Mouse (Mus musculus) mature B cell (primary cell): ENCODE measurements around the gene Dtd2.

Experiments
- in situ Hi-C: fragments of 300-500 bp; cut with MboI; formaldehyde crosslinking; loops from 2 replicates; pipeline ENCODE4 v1.14.3; 2019

The Dtd2 gene

DNA sequence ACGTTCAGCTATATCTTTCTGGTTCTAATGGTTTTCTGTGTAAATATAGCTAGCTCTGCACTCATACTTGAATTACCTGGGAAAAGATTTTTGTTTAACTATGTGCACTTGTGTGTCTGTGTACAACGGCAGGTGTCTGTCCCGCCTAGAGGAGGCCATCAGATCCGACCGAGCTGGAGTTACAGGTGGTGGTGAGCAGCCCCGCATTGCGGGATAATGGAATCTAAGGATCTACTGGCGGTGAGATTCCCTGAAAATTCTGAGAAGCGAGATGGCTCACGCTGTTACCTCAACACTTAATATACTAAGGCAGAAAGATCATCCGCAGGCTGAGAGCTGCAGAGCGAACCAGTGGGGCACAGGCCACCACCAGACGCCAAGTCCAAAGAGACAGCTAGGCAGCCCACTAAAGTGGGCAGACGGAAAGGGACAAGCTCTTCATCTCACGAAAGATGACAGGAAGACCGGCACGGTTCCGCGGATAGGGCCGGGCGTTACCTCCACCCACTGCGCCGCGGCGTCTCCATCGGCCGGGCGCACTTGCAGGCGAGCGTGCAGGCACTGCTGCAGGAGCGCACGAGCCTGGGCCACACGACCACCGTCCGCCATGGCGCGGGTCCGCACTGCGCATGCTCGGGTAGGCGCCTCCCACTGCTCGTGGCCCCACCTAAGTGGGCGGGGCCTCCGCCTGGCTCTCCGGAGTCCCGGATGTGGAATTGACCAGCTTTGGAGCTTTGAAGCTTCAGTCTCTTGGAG is at the start of gene Dtd2:
Gene Dtd2 (minus strand): TSS at position 625 of the 756 bp plus-strand sequence.
- in situ Hi-C loops = loop anchor here (25.0 kb wide), 1 partner anchor 831 kb away; no protein-coding TSS in a partner anchor

DNA sequence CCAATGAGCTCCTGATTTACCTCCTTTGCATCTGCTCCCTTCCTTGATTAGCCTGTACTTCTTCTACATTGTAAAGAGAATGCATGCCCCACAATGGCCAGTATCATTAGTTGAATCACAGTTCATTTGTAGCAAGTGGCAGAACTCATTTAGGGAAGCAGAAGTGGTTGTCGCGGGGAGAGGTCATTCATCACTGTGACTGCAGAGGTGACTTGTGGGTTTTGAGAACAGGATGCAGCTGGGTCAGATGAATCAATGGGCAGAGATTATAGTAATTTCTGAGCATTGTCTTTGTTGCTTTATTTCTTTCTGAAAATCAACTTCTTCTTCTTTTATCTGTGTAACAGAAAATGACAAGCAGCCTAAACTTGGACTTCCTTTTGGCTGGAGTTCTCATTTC is 43.0 kb upstream of the Dtd2 start:
- in situ Hi-C loops = no loop called here

DNA sequence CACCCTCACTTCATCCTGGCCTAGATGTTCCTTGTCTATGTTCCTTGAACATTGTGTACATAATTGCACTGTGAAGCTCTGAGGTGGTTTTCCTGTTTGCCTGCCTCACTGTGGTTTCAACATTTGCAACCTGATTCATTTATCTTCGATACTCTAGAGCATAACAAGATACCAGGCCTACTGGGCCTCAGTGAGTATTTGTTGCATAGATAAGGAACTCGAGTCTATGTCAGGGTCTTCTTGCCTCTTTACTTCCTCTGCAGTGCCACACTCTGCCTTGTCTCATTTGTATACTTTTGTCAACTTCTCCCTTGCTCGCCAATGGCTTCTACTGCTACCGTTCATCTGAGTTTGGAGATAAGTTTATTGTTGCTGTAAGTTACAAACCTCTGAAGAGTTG is 40.1 kb upstream of the Dtd2 start:
- in situ Hi-C loops = no loop called here

DNA sequence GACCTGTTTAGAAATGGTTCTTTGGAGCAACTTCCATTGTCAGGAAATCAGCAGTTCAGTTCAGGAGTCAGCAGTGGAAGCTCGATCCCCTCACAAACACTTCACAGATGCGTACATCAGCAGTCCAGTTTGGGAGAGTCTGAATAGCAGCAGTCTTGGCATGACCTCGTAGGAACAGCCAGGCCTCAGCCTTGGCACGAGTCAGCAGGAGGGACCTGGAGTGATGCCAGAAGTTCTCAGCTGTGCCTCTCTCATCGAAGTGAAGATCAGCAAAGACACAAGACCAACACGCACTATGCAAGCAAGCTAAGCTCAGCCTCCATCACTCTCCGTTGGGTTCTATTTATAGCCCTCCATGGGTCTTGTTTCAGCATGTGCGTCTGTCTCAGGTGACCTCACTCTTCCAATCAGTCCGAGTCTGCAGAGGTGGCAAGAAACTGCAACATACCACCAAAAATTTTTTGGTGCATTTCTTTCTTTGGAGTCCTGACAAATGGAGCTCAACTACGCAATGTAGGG is 36.6 kb upstream of the Dtd2 start:
- in situ Hi-C loops = no loop called here

DNA sequence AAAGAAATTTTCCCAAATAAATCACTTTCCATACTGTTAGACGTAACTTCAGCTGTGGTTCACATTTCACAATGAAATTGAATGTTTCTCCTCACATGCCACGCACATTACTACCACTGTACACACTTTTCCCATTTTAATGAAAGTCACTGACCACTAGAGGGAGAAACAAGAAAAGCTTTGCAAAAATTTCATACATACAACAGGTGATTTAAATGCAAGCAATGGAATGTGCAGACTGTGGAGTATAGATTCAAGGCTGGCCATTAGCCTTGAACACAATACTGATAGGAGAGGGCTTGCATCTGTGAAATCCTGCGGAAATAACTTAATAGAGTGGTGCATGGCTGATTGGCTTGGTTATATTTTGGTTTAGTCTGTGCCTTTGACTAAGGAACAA is 32.1 kb upstream of the Dtd2 start:
- in situ Hi-C loops = no loop called here

DNA sequence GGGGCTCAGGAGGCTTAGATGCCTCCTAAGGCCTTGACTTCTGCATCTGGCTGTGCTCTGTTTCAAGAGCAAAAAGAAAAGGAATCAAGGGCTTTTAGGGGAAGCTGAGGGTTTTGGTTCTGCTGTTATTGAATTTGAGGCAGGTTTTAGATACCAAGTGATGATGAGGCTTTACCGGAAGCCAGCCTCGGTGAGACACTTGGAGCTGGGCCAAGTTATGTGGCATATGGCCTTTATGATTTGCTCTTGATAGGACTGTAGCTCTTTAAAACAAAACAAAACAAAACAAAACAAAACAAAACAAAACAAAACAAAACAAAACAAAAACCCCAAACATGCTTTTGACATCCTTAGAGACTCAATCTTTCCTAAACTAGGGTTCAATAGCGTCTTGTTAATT is 28.7 kb upstream of the Dtd2 start:
- in situ Hi-C loops = no loop called here

DNA sequence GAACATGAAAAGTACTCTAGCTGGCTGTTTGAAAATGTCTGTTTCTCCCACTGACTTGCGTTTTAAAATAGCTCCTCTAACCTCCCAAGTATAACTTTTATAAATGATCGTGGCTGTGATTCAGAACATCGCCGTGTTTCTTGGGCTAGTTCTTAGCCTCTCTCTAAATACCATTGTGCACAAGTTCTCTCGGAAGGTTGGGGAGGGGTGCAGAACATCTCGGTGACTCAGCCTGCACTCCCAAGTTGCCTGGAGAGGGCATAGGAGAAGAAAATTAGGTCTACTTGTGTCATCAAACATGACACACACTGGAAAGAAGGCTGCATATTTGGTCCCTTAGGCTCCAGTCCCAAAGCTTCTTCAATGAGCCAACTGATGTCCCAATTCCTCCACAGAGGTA is 26.0 kb upstream of the Dtd2 start:
- in situ Hi-C loops = no loop called here

DNA sequence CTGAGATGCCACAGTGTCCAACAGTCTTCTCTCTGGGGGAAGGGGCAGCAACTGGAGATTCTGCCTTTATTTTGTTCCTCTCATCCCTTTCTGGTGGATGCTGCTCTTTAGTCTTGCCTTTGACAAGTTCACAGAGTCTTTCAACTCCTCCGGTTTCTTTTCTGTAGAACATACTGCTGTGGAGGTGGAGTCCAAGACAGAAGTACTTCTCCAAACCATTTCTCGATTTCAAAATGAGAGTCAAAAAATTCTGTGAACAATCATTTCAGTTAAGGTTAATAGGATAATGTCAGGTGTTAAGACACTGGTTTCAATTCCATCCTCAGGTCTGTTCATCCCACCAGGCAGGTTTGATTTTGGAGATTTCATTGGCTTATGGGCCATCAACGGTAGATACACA is 21.7 kb upstream of the Dtd2 start, which contains the start of gene Gpr33:
Gene Gpr33 (minus strand): TSS at position 101 of the 400 bp plus-strand sequence.
- in situ Hi-C loops = no loop called here

DNA sequence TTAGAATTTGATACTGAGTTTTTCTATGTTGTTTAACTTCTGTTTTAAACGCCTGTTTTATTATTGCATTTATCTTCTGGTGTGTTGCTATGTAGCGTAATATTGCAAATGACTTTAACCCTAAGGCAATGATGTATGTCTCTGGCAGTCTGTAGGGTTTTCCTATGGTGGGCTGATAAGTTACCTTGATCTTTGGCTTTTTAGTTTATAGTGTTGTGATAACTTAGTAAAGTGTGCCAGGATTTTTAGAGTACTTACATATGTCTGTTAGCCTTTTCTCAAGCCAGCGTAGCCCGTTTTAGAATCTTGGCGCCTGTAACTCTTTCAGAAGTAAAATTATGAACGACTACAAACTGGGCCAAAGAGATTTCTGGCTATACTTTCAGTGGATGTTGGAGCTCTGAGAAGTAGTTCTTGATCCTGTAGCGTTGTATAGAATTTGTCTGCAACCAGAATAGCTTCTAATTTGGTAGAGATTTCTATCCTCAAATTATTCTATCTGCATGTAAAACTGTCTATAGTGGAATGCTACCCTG is 8.3 kb upstream of the Dtd2 start:
- in situ Hi-C loops = loop anchor here (25.0 kb wide), 1 partner anchor 823 kb away; no protein-coding TSS in a partner anchor

DNA sequence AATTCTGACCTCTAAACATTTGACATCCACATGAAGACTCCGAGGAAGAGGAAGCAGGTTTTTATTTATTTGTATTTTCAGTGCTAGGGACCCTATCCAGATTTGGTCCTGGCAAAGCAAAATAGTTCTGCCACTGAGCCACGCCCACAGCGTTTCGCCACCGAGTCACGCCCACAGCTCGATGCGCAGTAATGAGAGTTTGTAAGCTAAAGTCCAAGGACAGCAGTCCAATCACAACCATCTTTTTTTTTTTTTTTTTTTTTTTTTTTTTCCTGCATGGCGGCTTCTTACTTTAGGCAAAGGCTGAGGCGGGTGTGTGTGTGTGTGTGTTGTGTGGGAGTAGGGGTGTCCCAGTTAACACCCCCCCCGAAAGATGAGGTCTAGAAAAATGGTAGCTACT is 7.7 kb upstream of the Dtd2 start:
- in situ Hi-C loops = loop anchor here (25.0 kb wide), 1 partner anchor 823 kb away; no protein-coding TSS in a partner anchor

DNA sequence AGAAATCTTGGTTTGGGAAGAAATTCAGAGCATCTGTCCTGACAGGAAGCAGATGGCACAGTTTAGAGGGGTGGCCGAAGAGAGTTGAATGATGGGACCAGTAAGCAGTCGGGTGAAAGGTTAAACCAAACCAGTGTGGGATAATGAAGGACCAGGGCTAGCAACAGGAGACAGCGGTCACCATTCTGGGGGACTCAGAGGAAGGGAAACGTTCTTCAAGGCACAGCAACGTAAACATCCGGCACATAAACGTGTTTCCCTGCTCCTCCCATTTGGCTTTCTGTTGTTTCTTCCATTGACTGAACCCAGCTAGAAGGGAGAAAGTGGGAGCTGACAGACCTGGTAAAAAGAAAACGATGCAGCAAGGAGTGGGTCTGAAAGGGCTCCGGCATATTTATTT is 7.0 kb upstream of the Dtd2 start:
- in situ Hi-C loops = loop anchor here (25.0 kb wide), 1 partner anchor 824 kb away; no protein-coding TSS in a partner anchor

DNA sequence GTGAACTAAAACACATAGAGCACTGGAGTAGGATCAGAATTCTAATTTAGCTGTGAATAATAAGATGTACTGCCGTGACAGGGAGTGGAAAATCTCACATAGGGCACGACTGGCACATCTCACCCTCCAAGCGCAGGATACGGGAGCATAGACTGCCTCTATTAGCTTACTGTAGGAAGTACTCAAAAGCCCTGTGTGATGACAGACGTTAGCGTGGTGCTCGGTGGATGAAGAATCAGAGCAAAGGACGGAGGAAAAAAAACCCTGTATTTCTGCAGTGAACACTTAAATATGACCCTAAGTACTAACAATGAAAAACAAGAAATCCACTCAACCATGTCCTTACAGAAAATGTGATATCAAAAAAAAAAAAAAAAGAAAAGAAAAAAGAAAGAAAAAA is 5.9 kb upstream of the Dtd2 start:
- in situ Hi-C loops = loop anchor here (25.0 kb wide), 1 partner anchor 825 kb away; no protein-coding TSS in a partner anchor

DNA sequence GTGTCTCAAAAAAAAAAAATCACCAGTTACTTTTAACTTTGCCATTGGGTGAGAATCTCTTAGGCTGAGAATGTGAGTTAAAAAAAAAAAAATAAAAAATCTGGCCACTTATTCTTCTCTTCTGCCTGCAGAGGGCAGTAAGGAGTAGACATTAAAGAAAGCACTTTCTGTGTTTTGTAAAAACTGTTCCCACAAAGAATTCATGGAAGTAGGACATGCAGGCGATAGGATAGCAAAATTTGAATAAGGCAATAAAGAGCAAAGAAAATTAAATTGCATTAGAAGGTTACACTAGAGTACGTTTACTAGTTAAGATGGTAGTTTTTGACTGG is 4.3 kb upstream of the Dtd2 start:
- in situ Hi-C loops = loop anchor here (25.0 kb wide), 1 partner anchor 827 kb away; no protein-coding TSS in a partner anchor

DNA sequence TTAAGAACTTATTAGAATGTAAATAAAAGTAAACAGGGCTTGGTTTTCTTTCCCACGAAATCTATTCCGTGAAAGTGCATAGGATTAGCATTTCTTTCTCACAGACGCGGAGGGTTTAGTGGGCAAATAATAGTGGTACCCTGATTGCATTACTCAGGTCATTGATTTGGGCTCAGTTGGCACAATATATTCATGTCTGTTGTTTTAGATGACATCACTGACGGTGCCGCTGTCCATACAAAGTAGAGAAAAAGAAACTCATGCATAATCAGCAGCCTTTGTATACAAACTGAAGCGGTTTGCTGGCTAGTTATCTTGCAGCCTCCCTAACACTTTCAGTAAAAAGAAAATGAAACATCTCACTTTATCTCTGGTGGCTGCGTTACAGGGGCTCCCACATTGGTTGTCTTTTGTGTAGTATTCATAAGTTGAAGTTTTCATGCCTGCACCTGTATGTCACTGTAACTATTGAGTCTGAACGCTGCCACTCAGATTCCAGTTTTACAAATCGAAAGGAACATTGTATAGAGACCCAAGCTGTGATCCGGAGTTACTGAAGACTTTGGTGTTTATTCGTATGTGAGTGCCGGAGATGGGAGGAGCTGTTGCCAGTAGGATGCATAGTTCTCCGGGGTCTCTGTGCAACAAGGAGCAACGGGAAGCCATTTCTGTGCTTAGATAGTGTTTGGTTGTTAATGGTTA is 3.8 kb upstream of the Dtd2 start:
- in situ Hi-C loops = loop anchor here (25.0 kb wide), 1 partner anchor 827 kb away; no protein-coding TSS in a partner anchor

DNA sequence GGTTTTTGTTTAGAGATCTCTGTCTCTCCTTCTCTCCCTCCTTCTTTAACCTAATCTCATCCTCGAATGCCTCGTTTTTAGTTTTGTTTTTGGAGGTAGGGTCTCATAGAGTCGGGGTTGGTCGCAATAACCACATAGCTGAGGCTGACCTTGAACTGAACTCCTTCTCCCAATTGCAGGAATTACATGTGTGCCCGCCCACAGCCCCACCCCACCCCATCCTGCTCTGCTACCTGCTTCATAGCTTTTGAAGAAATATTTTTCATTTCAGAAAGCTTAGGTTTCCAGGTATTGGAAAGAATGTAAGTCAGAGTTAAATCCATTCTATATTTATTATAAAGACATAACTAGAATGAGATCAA is 313 bp upstream of the Dtd2 start:
- in situ Hi-C loops = loop anchor here (25.0 kb wide), 1 partner anchor 831 kb away; no protein-coding TSS in a partner anchor

DNA sequence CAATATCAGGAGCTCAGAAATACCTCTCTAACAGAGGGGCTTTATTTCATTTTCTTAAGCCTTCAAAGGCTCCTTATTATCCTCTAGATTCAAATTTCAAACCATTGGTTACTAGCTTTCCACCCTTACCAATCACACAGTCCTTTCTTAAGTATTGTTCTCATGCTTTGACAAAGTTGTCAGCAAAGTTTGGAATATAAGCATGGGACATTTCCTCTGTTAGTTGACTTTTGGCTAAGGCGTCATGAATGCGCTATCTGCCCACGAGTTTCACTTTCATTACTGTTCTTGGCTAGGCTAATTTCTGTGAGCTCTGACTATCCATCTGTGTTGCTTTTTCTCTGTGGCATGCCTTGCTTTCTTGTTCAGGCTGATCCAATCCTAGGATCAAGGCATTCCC is 3.6 kb downstream of the Dtd2 start:
- in situ Hi-C loops = loop anchor here (25.0 kb wide), 1 partner anchor 835 kb away; no protein-coding TSS in a partner anchor

DNA sequence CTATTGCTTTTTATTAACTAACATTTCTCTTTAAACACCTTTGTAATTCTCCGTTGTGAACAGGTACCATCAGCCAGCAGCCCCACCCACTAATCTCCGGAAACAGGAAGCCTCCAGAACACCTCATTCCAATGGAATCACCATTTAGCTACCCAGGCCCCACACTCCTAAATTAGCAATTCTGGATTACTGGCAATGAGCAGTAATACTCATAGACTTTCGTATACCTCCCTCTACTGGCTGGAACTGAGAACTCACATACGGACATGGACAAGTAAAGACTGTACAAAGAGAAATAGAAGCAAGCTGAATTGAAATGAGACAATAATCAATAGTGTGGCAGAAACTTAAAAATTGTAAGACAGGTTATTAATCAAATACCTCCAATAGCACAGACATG is 4.8 kb downstream of the Dtd2 start:
- in situ Hi-C loops = loop anchor here (25.0 kb wide), 1 partner anchor 836 kb away; no protein-coding TSS in a partner anchor

DNA sequence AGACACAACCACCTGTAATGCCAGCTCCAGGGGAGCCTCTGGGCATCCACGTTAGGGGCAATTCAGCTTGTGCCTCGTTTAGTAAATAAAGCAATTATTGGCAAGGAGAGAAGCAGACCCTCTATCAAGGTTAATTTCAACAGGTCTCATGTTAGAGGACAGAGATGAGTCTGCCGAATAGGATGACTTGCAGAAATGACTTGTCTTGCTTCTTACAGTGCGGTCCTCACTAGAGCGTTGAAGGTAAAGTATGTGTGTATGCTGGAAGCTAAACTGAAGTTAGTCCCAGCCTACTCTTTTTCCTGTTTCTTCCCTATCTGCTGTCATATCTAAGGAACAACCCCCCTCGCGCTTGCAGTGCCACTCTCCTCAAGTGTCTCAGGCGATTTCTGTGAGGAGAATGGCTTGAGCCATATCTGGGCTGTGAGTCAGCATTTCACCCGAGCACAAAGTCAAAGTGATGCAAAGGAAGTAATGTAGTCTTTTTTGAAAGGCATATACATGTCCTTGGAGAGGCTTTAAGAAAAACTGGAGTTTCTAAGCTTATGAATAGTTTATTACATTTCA is 7.9 kb downstream of the Dtd2 start:
- in situ Hi-C loops = no loop called here

DNA sequence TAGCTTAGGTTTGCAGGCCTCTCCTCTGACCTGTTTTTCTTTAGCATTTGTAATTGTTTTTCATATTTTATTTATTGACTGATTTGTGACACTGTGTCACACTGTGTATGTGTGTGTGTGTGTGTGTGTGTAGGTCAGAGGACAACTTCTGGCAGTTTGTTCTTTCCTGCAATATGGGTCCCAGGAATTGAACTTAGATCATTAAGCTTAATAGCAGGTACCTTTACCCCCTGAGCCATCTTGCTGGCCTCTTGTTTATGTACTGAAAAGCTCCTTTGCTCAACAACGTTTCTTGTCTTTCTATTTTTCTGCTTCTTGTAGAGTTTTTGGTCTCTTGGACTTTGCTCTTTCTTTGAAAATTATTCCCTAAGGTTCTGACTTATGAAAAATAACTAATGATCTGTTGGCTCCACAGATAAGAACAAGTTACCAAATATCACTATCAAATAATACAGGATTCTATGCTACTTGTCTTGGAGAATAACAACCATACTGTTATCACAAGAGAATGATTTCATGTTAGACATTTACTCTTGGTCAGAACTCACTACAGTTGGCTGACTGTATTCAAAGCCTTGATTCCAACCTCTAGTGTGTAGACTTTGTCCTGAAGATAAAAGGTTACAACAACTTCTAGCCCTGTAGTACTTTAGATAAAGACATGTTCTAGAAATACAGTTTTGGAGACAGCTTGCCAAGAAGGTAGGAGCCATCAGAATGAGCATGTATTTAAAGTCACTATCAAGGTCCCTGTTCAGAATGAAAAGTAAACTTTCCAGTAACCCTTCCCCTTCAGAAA is 10.4 kb downstream of the Dtd2 start:
- in situ Hi-C loops = no loop called here

DNA sequence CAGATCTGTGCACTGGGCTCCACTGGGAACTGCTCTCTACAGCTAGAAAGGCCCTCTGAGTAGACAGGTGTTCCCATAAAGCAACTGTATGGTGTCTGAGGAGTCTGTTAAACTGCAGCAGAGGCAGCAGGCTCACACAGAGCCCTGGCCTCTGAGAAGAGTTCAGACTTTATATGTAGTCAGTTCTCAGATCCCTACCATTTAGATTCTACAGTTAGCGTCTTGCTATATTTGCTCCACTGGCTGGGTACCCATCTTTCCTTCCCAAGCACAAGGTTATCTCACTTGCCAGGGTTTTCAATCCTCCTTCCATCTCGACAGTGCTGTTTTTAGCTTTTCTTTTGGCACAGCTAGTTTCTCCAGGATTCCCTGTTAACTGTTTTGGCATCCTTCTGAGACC is 15.7 kb downstream of the Dtd2 start:
- in situ Hi-C loops = no loop called here

DNA sequence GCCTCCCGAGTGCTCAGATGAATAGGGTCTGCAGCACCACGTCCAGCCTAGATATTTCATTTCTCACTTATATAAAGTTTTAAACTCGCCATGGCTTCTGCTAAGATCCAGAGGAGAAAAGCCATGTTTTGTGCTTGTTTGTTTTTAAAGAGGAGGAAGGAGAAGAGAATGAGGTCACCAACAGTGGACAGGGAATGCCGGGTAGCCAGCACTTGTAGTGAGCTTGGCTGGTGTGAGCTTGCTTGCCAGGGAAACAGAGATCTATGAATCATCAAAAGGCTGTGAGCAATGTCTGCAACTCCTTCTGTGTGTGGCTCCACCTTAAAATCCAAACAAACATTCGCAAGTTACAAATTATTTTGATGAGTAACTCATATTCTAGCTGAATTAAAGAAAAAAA is 17.8 kb downstream of the Dtd2 start:
- in situ Hi-C loops = no loop called here
